Mouse (Mus musculus): ENCODE results near the gene Timm23. TPM values are rescaled to one million over a fixed set of nuclear protein-coding genes. Genes with fewer than 3 reads are reported as not detected.

Timm23 gene
- total RNA-seq (2014; fragmentation: Nextera tagmentation) (349 and 453 TPM in 2 replicates), total RNA-seq (2017) (229 and 240 TPM in 2 replicates), polyA plus RNA-seq (2012) (468 and 573 TPM in 2 replicates)

DNA sequence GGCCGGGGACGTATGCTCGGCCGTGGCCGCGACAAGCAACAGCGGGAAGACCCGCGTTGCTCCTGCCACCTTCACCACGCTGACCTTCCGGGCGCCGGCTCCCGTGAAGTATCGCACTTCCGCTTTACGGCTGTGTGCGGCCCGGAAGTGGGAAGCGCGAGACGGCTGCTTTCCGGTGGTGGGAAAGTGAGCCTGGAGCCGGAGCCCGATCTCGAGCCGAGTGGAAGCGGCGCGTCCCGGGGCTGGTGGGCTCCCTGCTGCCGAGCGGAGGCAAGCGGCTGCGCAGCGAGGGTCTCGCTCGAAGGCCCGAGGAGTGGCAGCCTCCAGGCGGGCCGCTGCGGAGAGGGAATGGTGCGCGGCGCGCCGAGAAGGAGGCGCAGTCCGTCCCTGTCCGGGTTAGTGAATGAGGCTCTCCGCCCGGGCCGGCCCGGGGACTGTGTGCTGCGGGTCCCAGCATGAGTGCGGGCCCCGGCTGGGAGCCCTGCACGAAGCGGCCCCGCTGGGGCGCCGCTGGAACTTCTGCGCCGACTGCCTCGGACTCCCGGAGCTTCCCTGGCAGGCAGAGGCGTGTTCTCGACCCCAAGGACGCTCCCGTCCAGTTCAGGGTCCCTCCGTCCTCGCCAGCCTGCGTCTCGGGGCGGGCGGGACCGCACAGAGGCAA, at the start of gene Timm23, which contains the start of gene Parg:
Timm23 (minus strand) TSS at position 108 of the 661 bp plus-strand sequence.
Parg (plus strand) TSS at position 159 of the 661 bp plus-strand sequence.
- peak; percentile 72 for ATAC-seq (ENCODE audit: extremely low read depth, insufficient number of reproducible peaks, low FRiP score, poor library complexity, severe bottlenecking)
- DNase-seq (ENCODE audit: low spot score), result peak; percentile 84

DNA sequence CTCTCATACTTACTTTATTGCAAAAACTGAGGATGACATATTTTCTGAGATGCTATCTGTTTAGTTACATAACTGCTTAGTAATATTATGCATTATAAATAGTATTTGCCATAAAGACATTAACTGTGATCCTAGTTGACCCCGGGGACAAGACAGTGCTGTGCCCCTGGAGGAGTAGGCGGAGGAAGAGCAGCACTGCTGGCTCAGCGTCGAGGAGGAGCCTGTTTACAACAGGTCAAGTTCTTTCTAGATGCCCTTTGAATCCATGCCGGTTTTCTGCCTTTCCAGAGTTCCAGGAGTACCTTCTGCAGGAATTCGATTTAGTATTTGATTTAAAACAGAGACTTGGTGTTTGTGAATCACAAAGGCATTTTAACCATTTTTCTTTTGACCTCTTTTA, 47.9 kb upstream of the Timm23 start:
- DNase-seq (ENCODE audit: low spot score) (no peak), ATAC-seq (ENCODE audit: extremely low read depth, insufficient number of reproducible peaks, low FRiP score, poor library complexity, severe bottlenecking) (no peak)
- TF ChIP-seq TAL1 (conservative IDR thresholded peaks at IDR 0.05; ENCODE audit: low read depth, low read length), result no peak
- no peak for TF ChIP-seq CTCF (IDR thresholded peaks at IDR 0.05; ENCODE audit: low read depth, low read length)
- TF ChIP-seq POLR2AphosphoS5 (IDR thresholded peaks at IDR 0.05; ENCODE audit: insufficient replicate concordance, low read depth, low read length), result no peak
- no peak for TF ChIP-seq GATA1 (IDR thresholded peaks at IDR 0.05; ENCODE audit: borderline replicate concordance, low read length)
- no peak for TF ChIP-seq GATA2 (IDR thresholded peaks at IDR 0.05; ENCODE audit: borderline replicate concordance, low read depth, low read length)
- Histone ChIP-seq H3K4me1 (ENCODE audit: insufficient read depth, low read depth, low read length) (no peaks in the 10 kb centered on the region), H3K27me3 (ENCODE audit: insufficient read depth, low read length) (no peaks in the 10 kb centered on the region), H3K4me3 (ENCODE audit: low read depth, low read length) (no peak overlapping the region), H3K36me3 (replicated peaks) (peaks cover 67% of the 10 kb centered on the region), H3K9me3 (replicated peaks) (no peaks in the 10 kb centered on the region)

More for the DNA sequence above, at the start of gene Timm23, which contains the start of gene Parg:
- H3K36me3 ChIP-seq (replicated peaks), result peaks cover 43% of the 10 kb centered on the region
- H3K27me3 ChIP-seq (ENCODE audit: insufficient read depth, low read length), result no peaks in the 10 kb centered on the region
- TF ChIP-seq TAL1 (conservative IDR thresholded peaks at IDR 0.05; ENCODE audit: low read depth, low read length) (no peak), GATA2 (IDR thresholded peaks at IDR 0.05; ENCODE audit: borderline replicate concordance, low read depth, low read length) (no peak), GATA1 (IDR thresholded peaks at IDR 0.05; ENCODE audit: borderline replicate concordance, low read length) (no peak)
- peak within 1 kb of the TSS; percentile 97 for H3K4me3 ChIP-seq (ENCODE audit: low read depth, low read length)
- no peaks in the 10 kb centered on the region for H3K9me3 ChIP-seq (replicated peaks)
- peaks cover 39% of the 10 kb centered on the region for H3K4me1 ChIP-seq (ENCODE audit: insufficient read depth, low read depth, low read length)

- no peaks in the 10 kb centered on the region for H3K9me3 ChIP-seq (replicated peaks)
- no peak for ATAC-seq (ENCODE audit: extremely low read depth, insufficient number of reproducible peaks, low FRiP score, poor library complexity, severe bottlenecking)
- no peak for DNase-seq (ENCODE audit: low spot score)
- TF ChIP-seq POLR2AphosphoS5 (IDR thresholded peaks at IDR 0.05; ENCODE audit: insufficient replicate concordance, low read depth, low read length), result no peak
- TF ChIP-seq CTCF (IDR thresholded peaks at IDR 0.05; ENCODE audit: low read depth, low read length), result no peak
- no peak for TF ChIP-seq GATA1 (IDR thresholded peaks at IDR 0.05; ENCODE audit: borderline replicate concordance, low read length)
- no peak for TF ChIP-seq TAL1 (conservative IDR thresholded peaks at IDR 0.05; ENCODE audit: low read depth, low read length)
- TF ChIP-seq GATA2 (IDR thresholded peaks at IDR 0.05; ENCODE audit: borderline replicate concordance, low read depth, low read length), result no peak
- H3K27me3 ChIP-seq (ENCODE audit: insufficient read depth, low read length), result no peaks in the 10 kb centered on the region
- peaks cover 67% of the 10 kb centered on the region for H3K36me3 ChIP-seq (replicated peaks)
- no peak overlapping the region for H3K4me3 ChIP-seq (ENCODE audit: low read depth, low read length)
- H3K4me1 ChIP-seq (ENCODE audit: insufficient read depth, low read depth, low read length), result no peaks in the 10 kb centered on the region
Observed at GRCm38 (mm10) chr14:32246019-32246418, 44.3 kb upstream of the Timm23 start.

DNA sequence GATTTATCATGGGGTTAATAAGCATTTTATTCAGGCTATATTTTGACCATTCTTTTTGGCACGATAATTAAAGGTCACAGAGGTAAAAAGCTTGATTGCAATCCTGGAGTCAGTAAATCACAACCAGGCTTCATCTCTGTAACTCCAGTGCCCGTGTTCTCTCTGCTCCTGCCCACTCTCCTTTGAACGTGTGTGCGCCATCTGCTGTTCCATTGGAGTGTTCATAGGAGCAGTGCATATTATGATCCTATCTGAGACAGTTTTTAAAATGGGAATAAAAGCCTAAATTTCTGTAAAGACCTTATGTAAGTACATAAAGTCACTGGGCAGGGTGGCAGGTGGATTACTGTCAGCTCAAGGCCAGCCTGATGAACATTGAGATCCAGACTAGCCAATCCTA, 40.7 kb upstream of the Timm23 start:
- no peaks in the 10 kb centered on the region for H3K27me3 ChIP-seq (ENCODE audit: insufficient read depth, low read length)
- H3K4me1 ChIP-seq (ENCODE audit: insufficient read depth, low read depth, low read length), result no peaks in the 10 kb centered on the region
- peaks cover 69% of the 10 kb centered on the region for H3K36me3 ChIP-seq (replicated peaks)
- DNase-seq (ENCODE audit: low spot score), result no peak
- ATAC-seq (ENCODE audit: extremely low read depth, insufficient number of reproducible peaks, low FRiP score, poor library complexity, severe bottlenecking), result no peak
- H3K4me3 ChIP-seq (ENCODE audit: low read depth, low read length), result no peak overlapping the region
- H3K9me3 ChIP-seq (replicated peaks), result no peaks in the 10 kb centered on the region
- no peak for TF ChIP-seq TAL1 (conservative IDR thresholded peaks at IDR 0.05; ENCODE audit: low read depth, low read length)
- TF ChIP-seq CTCF (IDR thresholded peaks at IDR 0.05; ENCODE audit: low read depth, low read length), result no peak
- no peak for TF ChIP-seq POLR2AphosphoS5 (IDR thresholded peaks at IDR 0.05; ENCODE audit: insufficient replicate concordance, low read depth, low read length)
- no peak for TF ChIP-seq GATA2 (IDR thresholded peaks at IDR 0.05; ENCODE audit: borderline replicate concordance, low read depth, low read length)
- TF ChIP-seq GATA1 (IDR thresholded peaks at IDR 0.05; ENCODE audit: borderline replicate concordance, low read length), result no peak

DNA sequence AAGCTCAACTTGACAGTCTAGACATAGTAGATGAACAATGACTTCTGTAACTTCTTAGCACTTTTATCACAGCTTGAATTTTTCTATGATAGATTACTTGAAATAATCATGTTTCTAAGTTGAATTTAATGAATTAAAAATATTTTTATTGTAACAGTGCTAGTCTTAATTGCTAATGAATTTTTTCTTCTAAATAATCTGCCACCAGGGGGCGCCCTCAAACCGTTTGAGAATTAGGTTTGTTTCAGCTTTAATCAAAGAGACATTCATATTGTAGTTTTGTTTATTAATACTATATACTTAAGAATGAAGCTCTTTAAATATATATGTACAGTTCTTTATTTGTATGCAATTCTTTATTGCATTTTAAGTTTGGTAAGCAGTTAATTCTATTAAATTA, 27.3 kb upstream of the Timm23 start:
- Histone ChIP-seq H3K4me1 (ENCODE audit: insufficient read depth, low read depth, low read length) (no peaks in the 10 kb centered on the region), H3K9me3 (replicated peaks) (no peaks in the 10 kb centered on the region), H3K36me3 (replicated peaks) (peaks cover 58% of the 10 kb centered on the region), H3K4me3 (ENCODE audit: low read depth, low read length) (no peak overlapping the region), H3K27me3 (ENCODE audit: insufficient read depth, low read length) (no peaks in the 10 kb centered on the region)
- DNase-seq (ENCODE audit: low spot score), result no peak
- ATAC-seq (ENCODE audit: extremely low read depth, insufficient number of reproducible peaks, low FRiP score, poor library complexity, severe bottlenecking), result no peak
- TF ChIP-seq GATA2 (IDR thresholded peaks at IDR 0.05; ENCODE audit: borderline replicate concordance, low read depth, low read length), result no peak
- no peak for TF ChIP-seq GATA1 (IDR thresholded peaks at IDR 0.05; ENCODE audit: borderline replicate concordance, low read length)
- no peak for TF ChIP-seq POLR2AphosphoS5 (IDR thresholded peaks at IDR 0.05; ENCODE audit: insufficient replicate concordance, low read depth, low read length)
- no peak for TF ChIP-seq CTCF (IDR thresholded peaks at IDR 0.05; ENCODE audit: low read depth, low read length)
- no peak for TF ChIP-seq TAL1 (conservative IDR thresholded peaks at IDR 0.05; ENCODE audit: low read depth, low read length)

- Histone ChIP-seq H3K36me3 (replicated peaks) (peaks cover 57% of the 10 kb centered on the region), H3K4me1 (ENCODE audit: insufficient read depth, low read depth, low read length) (no peaks in the 10 kb centered on the region), H3K27me3 (ENCODE audit: insufficient read depth, low read length) (no peaks in the 10 kb centered on the region), H3K4me3 (ENCODE audit: low read depth, low read length) (no peak overlapping the region), H3K9me3 (replicated peaks) (no peaks in the 10 kb centered on the region)
- no peak for ATAC-seq (ENCODE audit: extremely low read depth, insufficient number of reproducible peaks, low FRiP score, poor library complexity, severe bottlenecking)
- no peak for DNase-seq (ENCODE audit: low spot score)
- TF ChIP-seq CTCF (IDR thresholded peaks at IDR 0.05; ENCODE audit: low read depth, low read length) (no peak), GATA2 (IDR thresholded peaks at IDR 0.05; ENCODE audit: borderline replicate concordance, low read depth, low read length) (no peak), POLR2AphosphoS5 (IDR thresholded peaks at IDR 0.05; ENCODE audit: insufficient replicate concordance, low read depth, low read length) (no peak), GATA1 (IDR thresholded peaks at IDR 0.05; ENCODE audit: borderline replicate concordance, low read length) (no peak), TAL1 (conservative IDR thresholded peaks at IDR 0.05; ENCODE audit: low read depth, low read length) (no peak)
Observed at GRCm38 (mm10) chr14:32226601-32227000, 24.9 kb upstream of the Timm23 start.

Measured in G1E (cell line).